Mouse (Mus musculus) CH12.LX (cell line): Measurements from ENCODE around the gene Tgfb1. TPM values are rescaled to one million over a fixed set of nuclear protein-coding genes. Genes with fewer than 3 reads are reported as not detected.

Experiments
- DNase-seq: peaks from one replicate; pipeline ENCODE4 v3.0.0-alpha.2; 2013; ENCODE audit errors: extremely low read depth
- H3K27ac ChIP-seq: 2 replicates; pipeline ENCODE4 v1.5.1; 2012; ENCODE audit warnings: low read depth, mild to moderate bottlenecking, control low read depth, moderate library complexity; ENCODE audit not compliant: insufficient read depth
- H3K27me3 ChIP-seq: replicated peaks from 2 replicates; pipeline ENCODE3; 2012; ENCODE audit warnings: inconsistent platforms
- H3K36me3 ChIP-seq, 2 experiments: replicated peaks in 1 of 2; 2 replicates each; pipeline versions ENCODE3 to v1.6.1; 2012; ENCODE audit warnings: inconsistent platforms in 1 of 2, low read length in 1 of 2, mild to moderate bottlenecking in 1 of 2, mixed read lengths in 1 of 2, moderate library complexity in 1 of 2; ENCODE audit not compliant: control insufficient read depth in 1 of 2, insufficient read depth in 1 of 2
- H3K4me1 ChIP-seq, 2 experiments: 2 replicates each; pipeline ENCODE4 v1.6.1; 2012; ENCODE audit warnings: inconsistent platforms in 1 of 2, moderate library complexity in 1 of 2; ENCODE audit not compliant: insufficient read depth in 2 of 2, control insufficient read depth in 1 of 2
- H3K4me2 ChIP-seq: 2 replicates; pipeline ENCODE4 v1.6.1; 2012; ENCODE audit warnings: low read depth, mild to moderate bottlenecking, control low read depth; ENCODE audit not compliant: poor library complexity, insufficient read depth, severe bottlenecking
- H3K4me3 ChIP-seq, 3 experiments: fragments of 150-350 bp in 1 of 3; sonication (generic) in 1 of 3; replicated peaks in 1 of 3; 2 replicates each; pipeline versions ENCODE3 to v1.5.1; 2011 to 2012; ENCODE audit warnings: low read depth in 2 of 3, low read length in 2 of 3, mild to moderate bottlenecking in 2 of 3, moderate library complexity in 2 of 3, control low read depth in 1 of 3, improper control_type of control experiment in 1 of 3, inconsistent platforms in 1 of 3, mixed read lengths in 1 of 3; ENCODE audit not compliant: poor library complexity in 1 of 3
- H3K79me2 ChIP-seq: replicated peaks from 2 replicates; pipeline ENCODE4 v1.6.1; 2012; ENCODE audit warnings: mild to moderate bottlenecking, moderate library complexity; ENCODE audit not compliant: control insufficient read depth, poor library complexity, insufficient read depth, severe bottlenecking; ENCODE audit errors: extremely low read depth
- H3K9ac ChIP-seq: 2 replicates; pipeline ENCODE4 v1.6.1; 2012; ENCODE audit warnings: low read depth, mild to moderate bottlenecking, control low read depth, moderate library complexity; ENCODE audit not compliant: insufficient read depth
- H3K9me3 ChIP-seq: replicated peaks from 2 replicates; pipeline ENCODE3; 2012; ENCODE audit warnings: low read length, inconsistent platforms, mixed read lengths
- BHLHE40 ChIP-seq: IDR thresholded peaks from 2 replicates; pipeline ENCODE4 v1.6.1; 2011; ENCODE audit warnings: mild to moderate bottlenecking, low read depth, low read length, improper control_type of control experiment
- CHD1 ChIP-seq: IDR thresholded peaks from 2 replicates; pipeline ENCODE4 v1.6.1; 2012; ENCODE audit warnings: low read depth, low read length, improper control_type of control experiment, inconsistent platforms
- CHD2 ChIP-seq: IDR thresholded peaks from 2 replicates; pipeline ENCODE4 v1.6.1; 2011; ENCODE audit warnings: low read length, improper control_type of control experiment
- CTCF ChIP-seq, 2 experiments: IDR thresholded peaks in 1 of 2; conservative IDR thresholded peaks in 1 of 2; 2 replicates each; pipeline ENCODE4 v1.5.1; 2011 to 2012; ENCODE audit warnings: low read depth in 2 of 2, low read length in 2 of 2, improper control_type of control experiment in 1 of 2, inconsistent platforms in 1 of 2, mild to moderate bottlenecking in 1 of 2, moderate library complexity in 1 of 2
- E2F4 ChIP-seq: IDR thresholded peaks from 2 replicates; pipeline ENCODE4 v1.6.1; 2011; ENCODE audit warnings: low read depth, low read length, improper control_type of control experiment; ENCODE audit not compliant: insufficient replicate concordance
- ELF1 ChIP-seq: IDR thresholded peaks from 2 replicates; pipeline ENCODE4 v1.6.1; 2014; ENCODE audit warnings: low read depth, mild to moderate bottlenecking, inconsistent platforms, low read length, improper control_type of control experiment
- EP300 ChIP-seq: IDR thresholded peaks from 2 replicates; pipeline ENCODE4 v1.6.1; 2011; ENCODE audit warnings: low read length, improper control_type of control experiment
- ETS1 ChIP-seq: conservative IDR thresholded peaks from 2 replicates; pipeline ENCODE4 v1.6.1; 2012; ENCODE audit warnings: low read depth, mild to moderate bottlenecking, inconsistent platforms, low read length, improper control_type of control experiment, moderate library complexity
- GABPA ChIP-seq: IDR thresholded peaks from 2 replicates; pipeline ENCODE4 v1.6.1; 2012; ENCODE audit warnings: low read depth, low read length, improper control_type of control experiment, inconsistent platforms; ENCODE audit not compliant: insufficient replicate concordance
- IRF4 ChIP-seq: IDR thresholded peaks from 2 replicates; pipeline ENCODE4 v1.6.1; 2014; ENCODE audit warnings: low read depth, mild to moderate bottlenecking, inconsistent platforms, low read length, improper control_type of control experiment
- JUN ChIP-seq: IDR thresholded peaks from 2 replicates; pipeline ENCODE4 v1.6.1; 2011; ENCODE audit warnings: low read depth, mild to moderate bottlenecking, low read length, improper control_type of control experiment, moderate library complexity; ENCODE audit not compliant: insufficient read depth
- JUND ChIP-seq: conservative IDR thresholded peaks from 2 replicates; pipeline ENCODE4 v1.6.1; 2011; ENCODE audit warnings: low read depth, low read length, improper control_type of control experiment
- KAT2A ChIP-seq: IDR thresholded peaks from 2 replicates; pipeline ENCODE4 v1.6.1; 2012; ENCODE audit warnings: low read length, improper control_type of control experiment, inconsistent platforms; ENCODE audit not compliant: insufficient replicate concordance
- MAFK ChIP-seq: IDR thresholded peaks from 2 replicates; pipeline ENCODE4 v1.6.1; 2011; ENCODE audit warnings: low read length, improper control_type of control experiment; ENCODE audit not compliant: insufficient replicate concordance
- MAX ChIP-seq: IDR thresholded peaks from 2 replicates; pipeline ENCODE4 v1.6.1; 2011; ENCODE audit warnings: low read length, improper control_type of control experiment
- MAZ ChIP-seq: IDR thresholded peaks from 2 replicates; pipeline ENCODE4 v1.6.1; 2012; ENCODE audit warnings: low read depth, mild to moderate bottlenecking, inconsistent platforms, low read length, improper control_type of control experiment, moderate library complexity
- NRF1 ChIP-seq: IDR thresholded peaks from 2 replicates; pipeline ENCODE4 v1.6.1; 2014; ENCODE audit warnings: low read depth, mild to moderate bottlenecking, inconsistent platforms, low read length, improper control_type of control experiment, moderate library complexity
- POLR2A ChIP-seq: IDR thresholded peaks from 2 replicates; pipeline ENCODE4 v1.6.1; 2011; ENCODE audit warnings: low read depth, mild to moderate bottlenecking, improper control_type of control experiment, low read length
- POLR2AphosphoS2 ChIP-seq: IDR thresholded peaks from 2 replicates; pipeline ENCODE4 v1.6.1; 2011; ENCODE audit warnings: low read depth, low read length, improper control_type of control experiment
- RAD21 ChIP-seq: IDR thresholded peaks from 2 replicates; pipeline ENCODE4 v1.6.1; 2011; ENCODE audit warnings: low read depth, mild to moderate bottlenecking, low read length, improper control_type of control experiment, moderate library complexity
- RCOR1 ChIP-seq: conservative IDR thresholded peaks from 2 replicates; pipeline ENCODE4 v1.6.1; 2012; ENCODE audit warnings: low read depth, mild to moderate bottlenecking, inconsistent platforms, low read length, improper control_type of control experiment
- SIN3A ChIP-seq: IDR thresholded peaks from 2 replicates; pipeline ENCODE4 v1.6.1; 2012; ENCODE audit warnings: low read length, improper control_type of control experiment, inconsistent platforms
- TBP ChIP-seq: conservative IDR thresholded peaks from 2 replicates; pipeline ENCODE4 v1.6.1; 2011; ENCODE audit warnings: low read depth, low read length, improper control_type of control experiment
- UBTF ChIP-seq: IDR thresholded peaks from 2 replicates; pipeline ENCODE4 v1.6.1; 2012; ENCODE audit warnings: low read depth, mild to moderate bottlenecking, inconsistent platforms, low read length, improper control_type of control experiment, moderate library complexity
- USF2 ChIP-seq: conservative IDR thresholded peaks from 2 replicates; pipeline ENCODE4 v1.6.1; 2011; ENCODE audit warnings: low read depth, low read length, improper control_type of control experiment
- ZKSCAN1 ChIP-seq: IDR thresholded peaks from 2 replicates; pipeline ENCODE4 v1.6.1; 2012; ENCODE audit warnings: low read depth, inconsistent platforms, low read length, improper control_type of control experiment, borderline replicate concordance
- ZMIZ1 ChIP-seq: IDR thresholded peaks from 2 replicates; pipeline ENCODE4 v1.6.1; 2012; ENCODE audit warnings: low read depth, mild to moderate bottlenecking, inconsistent platforms, low read length, improper control_type of control experiment
- ZNF384 ChIP-seq: IDR thresholded peaks from 2 replicates; pipeline ENCODE4 v1.6.1; 2012; ENCODE audit warnings: low read depth, low read length, improper control_type of control experiment, inconsistent platforms
- dilution Hi-C: fragments of 300-500 bp; cut with MboI; formaldehyde crosslinking; loops from 2 replicates; pipeline ENCODE4 v1.14.3; 2020; ENCODE audit warnings: low sequenced_read_pairs; ENCODE audit not compliant: extremely low pct_unique_long_range_greater_than_20kb, extremely low pct_ligation_motif_present
- in situ Hi-C: fragments of 300-500 bp; cut with MboI; formaldehyde crosslinking; loops from 3 replicates; pipeline ENCODE4 v1.14.3; 2019; ENCODE audit warnings: low sequenced_read_pairs, low pct_ligation_motif_present, low pct_unique_long_range_greater_than_20kb, mixed read lengths
- polyA plus RNA-seq: library from polyadenylated mRNA; unstranded; fragments of >175 nt; gene quantifications from 2 replicates; pipeline ENCODE4 v1.2.1, GENCODE M21; 2012; ENCODE audit warnings: low read depth; ENCODE audit not compliant: insufficient read length
- total RNA-seq, 2 experiments: library from RNA; depleted of rRNA; stranded (reverse); fragments of 300-350 nt in 1 of 2; fragments of >200 nt in 1 of 2; gene quantifications; 2 replicates each; pipeline ENCODE4 v1.2.3; 2012 to 2014

Gene Tgfb1
- total and polyA plus RNA-seq, 3 experiments: 9.2 to 109 (median 25.9) TPM

DNA sequence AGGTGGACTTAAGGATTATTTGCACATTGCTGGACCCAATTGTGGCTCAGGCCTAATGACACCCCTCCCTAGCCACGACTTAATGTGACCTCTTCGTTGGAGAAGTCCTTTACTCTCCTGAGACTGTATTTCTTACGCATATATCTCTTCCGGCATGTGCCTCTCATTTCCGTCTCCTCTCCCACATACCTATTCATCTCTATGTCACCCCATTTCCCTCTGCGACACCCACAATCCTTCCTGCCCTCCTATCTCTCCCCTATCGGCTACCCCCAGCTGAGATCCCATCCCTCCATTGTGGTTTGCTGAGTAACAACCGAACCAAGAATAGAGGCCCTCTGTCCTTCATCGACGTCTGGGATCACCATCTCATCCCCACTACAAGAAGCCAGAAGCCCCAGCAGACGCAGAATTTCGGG, 2.8 kb downstream of the Tgfb1 start:
- dilution Hi-C loops (no loop called here), in situ Hi-C loops (no loop called here)
- Histone ChIP-seq H3K27me3 (no peaks in the 10 kb centered on the region), H3K27ac (peak overlapping the region; percentile 64), H3K79me2 (peaks cover 25% of the 10 kb centered on the region), H3K4me1 (peaks cover 10 to 29% of the 10 kb centered on the region in 2 experiments), H3K4me2 (peak overlapping the region; percentile 55), H3K36me3 (peaks cover 22 to 56% of the 10 kb centered on the region in 2 experiments), H3K9ac (peak overlapping the region; percentile 27), H3K9me3 (no peaks in the 10 kb centered on the region), H3K4me3 (peak overlapping the region; percentile 31 to 83 (median 73))
- TF ChIP-seq NRF1 (0 out of 2 replicates have a peak, but pooled peaks have one; percentile 3), UBTF (no peak), RCOR1 (no peak), KAT2A (no peak), IRF4 (peak; percentile 61; the same call in 1 of the 2 replicates), MAX (peak; percentile 77; the same call in 1 of the 2 replicates), MAFK (no peak), SIN3A (0 out of 2 replicates have a peak, but pooled peaks have one; percentile 21), JUND (no peak), CTCF (conservative IDR thresholded peaks at IDR 0.05 in 1 of 2, IDR thresholded peaks at IDR 0.05 in 1 of 2; ENCODE audit: low read depth in 2 of 2, low read length in 2 of 2) (no peak), BHLHE40 (peak; percentile 49; the same call in 1 of the 2 replicates), MAZ (no peak; the same call in 1 of the 2 replicates), POLR2A (no peak), CHD1 (no peak), ELF1 (no peak; the same call in 1 of the 2 replicates), EP300 (peak; percentile 32; the same call in 1 of the 2 replicates), USF2 (no peak), TBP (0 out of 2 replicates have a peak, but pooled peaks have one; percentile 5)
- no peak for DNase-seq

DNA sequence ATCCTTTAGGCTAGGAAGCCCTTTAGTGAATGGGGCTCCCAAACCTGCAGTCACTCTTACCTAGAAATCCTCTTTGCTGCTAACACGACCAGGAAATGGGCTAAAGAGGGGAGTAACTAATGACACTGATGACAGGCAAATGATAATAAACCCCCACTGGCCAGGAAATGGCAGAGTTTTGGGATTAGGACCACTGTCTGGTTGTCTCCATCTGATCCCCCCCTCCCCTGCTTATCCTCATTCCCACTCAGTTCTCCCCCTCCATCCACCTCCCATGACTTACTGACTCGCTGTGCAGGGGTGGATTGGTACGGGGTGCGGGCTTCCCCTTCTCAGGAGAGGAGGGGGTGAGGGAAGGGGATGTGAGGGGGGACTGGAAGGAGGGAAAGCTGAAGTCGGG, 3.2 kb downstream of the Tgfb1 start:
- Histone ChIP-seq H3K27ac (peak overlapping the region; percentile 64; the same call in 1 of the 2 replicates), H3K79me2 (peaks cover 25% of the 10 kb centered on the region), H3K9me3 (no peaks in the 10 kb centered on the region), H3K4me2 (peak overlapping the region; percentile 55), H3K36me3 (peaks cover 27 to 56% of the 10 kb centered on the region in 2 experiments), H3K4me3 (peak overlapping the region in 2 of 3 experiments; percentile 73 to 83), H3K27me3 (no peaks in the 10 kb centered on the region), H3K9ac (peak overlapping the region; percentile 27), H3K4me1 (peaks cover 10 to 24% of the 10 kb centered on the region in 2 experiments)
- no peak for DNase-seq
- in situ Hi-C loops: no loop called here
- TF ChIP-seq ELF1 (no peak), E2F4 (no peak), CTCF (conservative IDR thresholded peaks at IDR 0.05 in 1 of 2, IDR thresholded peaks at IDR 0.05 in 1 of 2; ENCODE audit: low read depth in 2 of 2, low read length in 2 of 2) (no peak), JUN (no peak), ZKSCAN1 (no peak), ZMIZ1 (no peak), RAD21 (no peak), TBP (no peak), RCOR1 (no peak), SIN3A (no peak), IRF4 (no peak), EP300 (no peak), GABPA (no peak), ETS1 (no peak), POLR2AphosphoS2 (no peak), CHD2 (no peak), JUND (no peak), UBTF (no peak), ZNF384 (no peak)
- dilution Hi-C loops: no loop called here
